Mouse (Mus musculus): ENCODE data around the gene Ppp1r15a. TPM values are rescaled to one million over a fixed set of nuclear protein-coding genes. Genes with fewer than 3 reads are reported as not detected.

The Ppp1r15a gene
- polyA plus RNA-seq, 1 experiment from 2014 or later, result 22.9 TPM

GRCm38 (mm10) chr7:45564811-45565210, 38.7 kb upstream of the Ppp1r15a start:
- Histone ChIP-seq H3K27me3 (no peaks in the 10 kb centered on the region), H3K27ac (no peak overlapping the region), H3K36me3 (no peaks in the 10 kb centered on the region), H3K9me3 (no peaks in the 10 kb centered on the region), H3K4me1 (peaks cover 22% of the 10 kb centered on the region), H3K9ac (no peak overlapping the region), H3K4me2 (no peak overlapping the region), H3K4me3 (no peak overlapping the region)
- 74% methylated on average over 2 of the region's 2 CpGs for WGBS
- no peak for ATAC-seq (ENCODE audit: insufficient number of reproducible peaks, insufficient read depth, low FRiP score, low TSS enrichment, low read depth)

- Histone ChIP-seq H3K27ac (0 out of 2 replicates have a peak overlapping the region, but pooled peaks have one; percentile 18), H3K9ac (peak overlapping the region; percentile 46; the same call in 1 of the 2 replicates), H3K4me2 (peak overlapping the region; percentile 33), H3K4me3 (no peak overlapping the region), H3K4me1 (peaks cover 11% of the 10 kb centered on the region), H3K9me3 (no peaks in the 10 kb centered on the region), H3K36me3 (no peaks in the 10 kb centered on the region), H3K27me3 (no peaks in the 10 kb centered on the region)
- ATAC-seq (ENCODE audit: insufficient number of reproducible peaks, insufficient read depth, low FRiP score, low TSS enrichment, low read depth), result 0 out of 2 replicates have a peak, but pooled peaks have one; percentile 21
- 44% methylated on average over 12 of the region's 12 CpGs for WGBS
Measured at GRCm38 (mm10) chr7:45561624-45562520, 35.8 kb upstream of the Ppp1r15a start.

- Histone ChIP-seq H3K4me2 (peak overlapping the region; percentile 33), H3K27ac (no peak overlapping the region), H3K4me1 (peaks cover 13% of the 10 kb centered on the region), H3K4me3 (no peak overlapping the region), H3K9me3 (no peaks in the 10 kb centered on the region), H3K27me3 (no peaks in the 10 kb centered on the region), H3K9ac (0 out of 2 replicates have a peak overlapping the region, but pooled peaks have one; percentile 46), H3K36me3 (no peaks in the 10 kb centered on the region)
- WGBS, result 19% methylated on average over 17 of the region's 17 CpGs
- ATAC-seq (ENCODE audit: insufficient number of reproducible peaks, insufficient read depth, low FRiP score, low TSS enrichment, low read depth), result no peak
Measured at GRCm38 (mm10) chr7:45560843-45561623, 35.0 kb upstream of the Ppp1r15a start.

GRCm38 (mm10) chr7:45560241-45560640, 34.2 kb upstream of the Ppp1r15a start:
- Histone ChIP-seq H3K4me1 (peaks cover 14% of the 10 kb centered on the region), H3K9ac (no peak overlapping the region), H3K4me3 (no peak overlapping the region), H3K27me3 (no peaks in the 10 kb centered on the region), H3K9me3 (no peaks in the 10 kb centered on the region), H3K27ac (no peak overlapping the region), H3K4me2 (no peak overlapping the region), H3K36me3 (no peaks in the 10 kb centered on the region)
- no peak for ATAC-seq (ENCODE audit: insufficient number of reproducible peaks, insufficient read depth, low FRiP score, low TSS enrichment, low read depth)
- WGBS, result 77% methylated on average over 7 of the region's 7 CpGs

- 59% methylated on average over 6 of the region's 6 CpGs for WGBS
- H3K9ac ChIP-seq, result 0 out of 2 replicates have a peak overlapping the region, but pooled peaks have one; percentile 12
- peaks cover 14% of the 10 kb centered on the region for H3K4me1 ChIP-seq
- no peaks in the 10 kb centered on the region for H3K27me3 ChIP-seq
- no peak overlapping the region for H3K27ac ChIP-seq
- ATAC-seq (ENCODE audit: insufficient number of reproducible peaks, insufficient read depth, low FRiP score, low TSS enrichment, low read depth), result no peak
- H3K4me2 ChIP-seq, result no peak overlapping the region
- no peak overlapping the region for H3K4me3 ChIP-seq
- no peaks in the 10 kb centered on the region for H3K36me3 ChIP-seq
- no peaks in the 10 kb centered on the region for H3K9me3 ChIP-seq
Measured at GRCm38 (mm10) chr7:45558907-45559306, 32.8 kb upstream of the Ppp1r15a start.

- 29% methylated on average over 8 of the region's 8 CpGs for WGBS
- Histone ChIP-seq H3K9ac (0 out of 2 replicates have a peak overlapping the region, but pooled peaks have one; percentile 32), H3K4me2 (no peak overlapping the region), H3K9me3 (no peaks in the 10 kb centered on the region), H3K4me1 (0 out of 2 replicates have a peak, but pooled peaks cover 5% of the 10 kb centered on the region), H3K4me3 (no peak overlapping the region), H3K27ac (no peak overlapping the region), H3K36me3 (no peaks in the 10 kb centered on the region), H3K27me3 (no peaks in the 10 kb centered on the region)
- ATAC-seq (ENCODE audit: insufficient number of reproducible peaks, insufficient read depth, low FRiP score, low TSS enrichment, low read depth), result no peak
Measured at GRCm38 (mm10) chr7:45555787-45556186, 29.7 kb upstream of the Ppp1r15a start.

DNA sequence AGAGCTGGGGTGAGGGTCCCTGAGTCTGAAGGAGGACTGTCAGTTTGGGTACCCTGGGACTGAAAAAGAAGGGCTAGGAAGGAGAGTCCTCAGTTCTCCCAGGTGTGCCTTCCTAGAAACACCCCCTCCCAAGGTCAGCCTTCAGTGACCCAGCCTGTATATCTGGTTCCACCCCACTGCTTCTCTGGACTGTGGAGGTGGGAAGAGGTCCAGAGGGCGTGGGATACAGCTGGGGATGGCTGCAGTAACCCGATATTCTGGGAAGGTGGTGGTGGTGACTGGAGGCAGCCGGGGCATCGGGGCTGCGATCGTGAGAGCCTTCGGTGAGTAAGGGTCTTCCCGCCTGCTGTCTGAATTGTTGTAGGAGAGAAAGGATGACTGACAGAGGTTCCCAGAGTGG, 28.7 kb upstream of the Ppp1r15a start, which contains the start of gene Hsd17b14:
Gene Hsd17b14 (plus strand): TSS at position 150 of the 400 bp plus-strand sequence.
- no peak for ATAC-seq (ENCODE audit: insufficient number of reproducible peaks, insufficient read depth, low FRiP score, low TSS enrichment, low read depth)
- WGBS, result 20% methylated on average over 8 of the region's 8 CpGs
- H3K27me3 ChIP-seq, result no peaks in the 10 kb centered on the region

GRCm38 (mm10) chr7:45553990-45554389, 27.9 kb upstream of the Ppp1r15a start:
- WGBS, result 88% methylated on average over 2 of the region's 2 CpGs
- Histone ChIP-seq H3K4me1 (0 out of 2 replicates have a peak, but pooled peaks cover 9% of the 10 kb centered on the region), H3K27me3 (no peaks in the 10 kb centered on the region), H3K27ac (no peak overlapping the region), H3K9ac (no peak overlapping the region), H3K36me3 (no peaks in the 10 kb centered on the region), H3K9me3 (no peaks in the 10 kb centered on the region), H3K4me2 (no peak overlapping the region), H3K4me3 (no peak overlapping the region)
- no peak for ATAC-seq (ENCODE audit: insufficient number of reproducible peaks, insufficient read depth, low FRiP score, low TSS enrichment, low read depth)

More for the DNA sequence above, 28.7 kb upstream of the Ppp1r15a start, which contains the start of gene Hsd17b14:
- no peaks in the 10 kb centered on the region for H3K9me3 ChIP-seq
- 0 out of 2 replicates have a peak, but pooled peaks cover 9% of the 10 kb centered on the region for H3K4me1 ChIP-seq
- no peak within 1 kb of the TSS for H3K27ac ChIP-seq
- H3K4me3 ChIP-seq, result no peak within 1 kb of the TSS
- no peaks in the 10 kb centered on the region for H3K36me3 ChIP-seq
- H3K9ac ChIP-seq, result peak within 1 kb of the TSS; percentile 51; the same call in 1 of the 2 replicates
- no peak within 1 kb of the TSS for H3K4me2 ChIP-seq

- Histone ChIP-seq H3K4me3 (no peak overlapping the region), H3K4me2 (no peak overlapping the region), H3K27me3 (no peaks in the 10 kb centered on the region), H3K36me3 (no peaks in the 10 kb centered on the region), H3K4me1 (0 out of 2 replicates have a peak, but pooled peaks cover 9% of the 10 kb centered on the region), H3K9ac (no peak overlapping the region), H3K27ac (no peak overlapping the region), H3K9me3 (no peaks in the 10 kb centered on the region)
- WGBS, result 61% methylated on average over 8 of the region's 8 CpGs
- ATAC-seq (ENCODE audit: insufficient number of reproducible peaks, insufficient read depth, low FRiP score, low TSS enrichment, low read depth), result no peak
Measured at GRCm38 (mm10) chr7:45553519-45553918, 27.5 kb upstream of the Ppp1r15a start.

GRCm38 (mm10) chr7:45551512-45551883, 25.4 kb upstream of the Ppp1r15a start:
- ATAC-seq (ENCODE audit: insufficient number of reproducible peaks, insufficient read depth, low FRiP score, low TSS enrichment, low read depth), result no peak
- H3K27ac ChIP-seq, result no peak overlapping the region
- H3K4me1 ChIP-seq, result 0 out of 2 replicates have a peak, but pooled peaks cover 9% of the 10 kb centered on the region
- H3K9ac ChIP-seq, result no peak overlapping the region
- 80% methylated on average over 8 of the region's 8 CpGs for WGBS
- no peaks in the 10 kb centered on the region for H3K9me3 ChIP-seq
- no peak overlapping the region for H3K4me2 ChIP-seq
- H3K27me3 ChIP-seq, result no peaks in the 10 kb centered on the region
- no peak overlapping the region for H3K4me3 ChIP-seq
- H3K36me3 ChIP-seq, result no peaks in the 10 kb centered on the region

DNA sequence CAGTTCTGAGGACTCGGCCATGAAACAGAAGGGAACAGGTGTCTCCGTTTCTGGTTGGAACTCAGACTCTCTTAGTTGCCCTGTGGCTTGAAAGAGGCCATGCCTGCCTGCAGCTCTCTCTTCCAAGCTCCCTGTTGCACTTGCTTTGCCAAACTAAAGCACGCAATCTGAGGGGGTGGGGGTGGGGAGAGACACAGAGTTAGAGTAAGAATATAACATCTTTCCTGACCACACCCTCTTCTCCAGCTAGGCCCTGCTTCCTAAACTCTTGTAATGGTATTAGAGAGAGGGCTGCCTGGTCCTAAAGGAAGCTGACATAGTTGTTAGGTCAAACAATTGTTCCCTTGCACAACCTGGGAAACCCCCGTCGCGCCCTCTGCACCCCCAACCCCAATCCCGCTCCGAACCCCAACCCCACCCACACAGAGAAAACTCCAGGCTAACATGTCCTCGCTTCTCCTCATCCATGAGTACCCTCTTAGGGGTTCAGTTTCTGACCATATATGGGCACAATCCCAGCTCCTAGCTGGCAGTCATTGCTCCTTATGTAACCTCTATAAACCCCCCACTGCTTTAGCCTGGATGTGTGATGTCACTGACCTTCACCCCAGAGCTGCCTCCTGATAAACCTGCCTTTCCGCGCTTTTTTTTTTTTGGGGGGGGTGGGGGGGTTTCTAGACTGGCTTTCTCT, 24.9 kb upstream of the Ppp1r15a start:
- 0 out of 2 replicates have a peak, but pooled peaks cover 6% of the 10 kb centered on the region for H3K4me1 ChIP-seq
- WGBS, result 79% methylated on average over 11 of the region's 11 CpGs
- no peak overlapping the region for H3K4me2 ChIP-seq
- H3K36me3 ChIP-seq, result no peaks in the 10 kb centered on the region
- no peak overlapping the region for H3K9ac ChIP-seq
- H3K27me3 ChIP-seq, result no peaks in the 10 kb centered on the region
- no peaks in the 10 kb centered on the region for H3K9me3 ChIP-seq
- H3K4me3 ChIP-seq, result no peak overlapping the region
- no peak overlapping the region for H3K27ac ChIP-seq
- no peak for ATAC-seq (ENCODE audit: insufficient number of reproducible peaks, insufficient read depth, low FRiP score, low TSS enrichment, low read depth)

Data from embryonic facial prominence, embryonic 13.5 days (tissue).